Mouse (Mus musculus) 3134 (cell line): ENCODE measurements around the gene Ubqln2.

Experiments
- DNase-seq: peaks from one replicate; pipeline ENCODE4 v3.0.0-alpha.2; 2011; ENCODE audit warnings: low spot score; ENCODE audit not compliant: insufficient read length; ENCODE audit errors: extremely low read depth

The Ubqln2 gene

DNA sequence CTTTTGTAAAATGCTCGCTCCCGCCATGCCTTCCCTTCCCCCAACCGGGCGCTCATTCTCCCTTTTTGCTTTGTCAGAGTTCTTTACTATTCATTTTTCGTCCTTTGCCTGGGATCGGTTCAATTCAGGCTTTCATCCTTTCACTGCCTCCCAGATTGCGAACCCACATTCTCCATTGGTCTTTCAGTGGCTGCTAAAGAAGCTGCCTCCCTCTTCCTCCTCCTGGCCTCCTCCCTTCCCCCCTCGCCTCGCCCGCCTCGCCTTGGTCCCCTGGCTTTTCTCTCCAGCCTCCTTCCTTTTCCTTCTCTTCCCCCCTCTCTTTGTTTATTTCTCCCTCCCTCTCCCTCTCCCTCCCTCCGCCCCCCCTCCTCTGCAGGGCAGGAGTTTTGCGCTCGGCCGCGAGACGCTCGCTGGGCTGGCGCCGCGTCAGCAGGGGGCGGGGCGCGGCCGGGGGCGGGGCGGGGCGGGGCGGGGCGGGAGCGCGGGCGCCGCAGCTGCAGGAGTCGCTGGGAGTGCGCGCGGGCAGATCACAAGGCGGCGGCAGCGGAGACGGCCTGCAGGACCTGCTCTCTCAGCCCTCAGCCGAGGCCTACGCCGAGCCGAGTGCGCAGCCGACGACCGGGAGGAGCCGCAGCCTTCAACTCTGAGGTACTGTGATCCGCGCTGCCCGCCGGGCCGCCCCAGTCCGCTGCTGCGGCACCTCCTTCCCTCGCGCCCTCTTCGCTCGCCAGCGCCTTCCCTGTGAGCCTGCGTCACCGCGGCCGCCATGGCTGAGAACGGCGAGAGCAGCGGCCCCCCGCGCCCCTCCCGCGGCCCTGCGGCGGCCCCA lies at the start of gene Ubqln2:
TSS of gene Ubqln2 (plus strand) at position 540 of the 829 bp plus-strand sequence.
- DNase-seq, result peak; percentile 83

DNA sequence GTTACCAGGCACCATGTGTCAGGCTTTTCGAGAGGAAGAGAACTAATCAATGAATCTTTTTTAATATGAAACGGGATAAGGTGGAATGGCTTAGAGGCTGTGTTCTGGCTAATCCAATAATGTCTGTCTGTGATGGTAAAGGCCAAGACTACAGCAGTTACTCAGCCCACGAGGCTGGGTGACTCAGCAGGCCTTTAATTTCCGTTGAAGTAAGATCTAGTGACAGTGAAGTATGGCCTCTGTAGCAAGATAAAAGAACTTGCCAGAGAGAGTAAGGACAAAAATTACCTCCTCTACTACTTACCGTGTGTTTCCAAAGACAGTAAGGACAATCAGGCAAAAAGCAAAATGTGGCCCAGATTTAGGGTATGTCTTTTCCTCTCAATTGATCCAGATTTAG lies 46.1 kb upstream of the Ubqln2 start:
- DNase-seq, result no peak

DNA sequence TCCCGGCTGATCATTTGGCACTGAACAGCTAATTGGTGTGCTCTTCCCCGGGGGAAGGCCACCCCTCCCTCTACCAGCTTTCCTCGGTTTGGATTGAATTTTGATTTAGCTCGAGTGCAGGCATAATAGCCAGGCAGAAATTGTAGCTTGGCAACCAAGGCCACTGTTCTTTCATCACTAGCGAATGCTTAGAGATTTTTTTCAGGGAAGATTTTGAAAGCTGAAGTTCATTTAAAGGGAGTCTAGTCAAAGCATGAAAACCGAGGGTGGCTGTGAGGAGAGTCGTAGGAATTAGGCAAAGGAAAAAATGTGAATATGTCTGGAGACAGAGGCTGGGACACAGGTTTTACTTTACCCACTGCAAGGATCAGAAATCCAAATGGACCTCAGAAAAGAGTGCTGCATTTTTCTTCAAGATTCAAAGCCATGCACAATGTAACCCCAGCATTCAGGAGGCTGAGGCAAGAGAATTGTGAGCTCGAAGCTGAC lies 21.2 kb upstream of the Ubqln2 start:
- no peak for DNase-seq

DNA sequence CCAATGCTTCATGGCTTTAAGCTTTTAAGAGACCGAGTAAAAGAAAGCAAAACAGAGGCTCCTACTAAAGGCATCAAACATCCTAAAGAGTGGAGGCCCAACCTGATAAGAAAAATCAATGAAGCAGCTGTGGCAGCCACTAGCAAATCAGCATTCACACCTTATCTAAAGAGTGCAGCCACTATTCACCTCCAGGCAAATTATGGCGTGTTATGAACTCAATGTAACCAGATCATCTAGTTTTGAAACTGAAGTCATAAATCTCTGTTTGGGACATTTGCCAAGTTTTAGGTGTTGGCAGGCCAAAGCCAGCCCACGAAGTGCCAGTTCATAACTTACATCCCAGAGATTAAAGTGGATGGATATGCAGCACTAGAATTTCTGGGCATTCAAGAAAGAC lies 5.7 kb upstream of the Ubqln2 start:
- no peak for DNase-seq

DNA sequence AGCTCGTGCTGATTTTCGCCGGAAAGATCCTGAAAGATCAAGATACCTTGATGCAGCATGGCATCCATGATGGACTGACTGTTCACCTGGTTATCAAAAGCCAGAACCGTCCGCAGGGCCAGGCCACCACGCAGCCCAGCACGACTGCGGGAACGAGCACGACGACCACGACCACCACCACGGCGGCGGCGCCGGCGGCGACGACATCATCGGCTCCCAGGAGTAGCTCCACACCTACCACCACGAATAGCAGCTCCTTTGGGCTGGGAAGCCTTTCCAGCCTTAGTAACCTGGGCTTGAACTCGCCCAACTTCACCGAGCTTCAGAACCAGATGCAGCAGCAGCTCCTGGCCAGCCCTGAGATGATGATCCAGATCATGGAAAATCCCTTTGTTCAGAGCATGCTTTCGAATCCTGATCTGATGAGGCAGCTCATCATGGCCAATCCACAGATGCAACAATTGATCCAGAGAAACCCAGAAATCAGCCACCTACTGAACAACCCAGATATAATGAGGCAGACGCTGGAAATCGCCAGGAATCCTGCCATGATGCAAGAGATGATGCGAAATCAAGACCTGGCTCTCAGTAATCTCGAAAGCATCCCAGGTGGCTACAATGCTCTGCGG lies 752 bp downstream of the Ubqln2 start:
- DNase-seq, result peak; percentile 49

DNA sequence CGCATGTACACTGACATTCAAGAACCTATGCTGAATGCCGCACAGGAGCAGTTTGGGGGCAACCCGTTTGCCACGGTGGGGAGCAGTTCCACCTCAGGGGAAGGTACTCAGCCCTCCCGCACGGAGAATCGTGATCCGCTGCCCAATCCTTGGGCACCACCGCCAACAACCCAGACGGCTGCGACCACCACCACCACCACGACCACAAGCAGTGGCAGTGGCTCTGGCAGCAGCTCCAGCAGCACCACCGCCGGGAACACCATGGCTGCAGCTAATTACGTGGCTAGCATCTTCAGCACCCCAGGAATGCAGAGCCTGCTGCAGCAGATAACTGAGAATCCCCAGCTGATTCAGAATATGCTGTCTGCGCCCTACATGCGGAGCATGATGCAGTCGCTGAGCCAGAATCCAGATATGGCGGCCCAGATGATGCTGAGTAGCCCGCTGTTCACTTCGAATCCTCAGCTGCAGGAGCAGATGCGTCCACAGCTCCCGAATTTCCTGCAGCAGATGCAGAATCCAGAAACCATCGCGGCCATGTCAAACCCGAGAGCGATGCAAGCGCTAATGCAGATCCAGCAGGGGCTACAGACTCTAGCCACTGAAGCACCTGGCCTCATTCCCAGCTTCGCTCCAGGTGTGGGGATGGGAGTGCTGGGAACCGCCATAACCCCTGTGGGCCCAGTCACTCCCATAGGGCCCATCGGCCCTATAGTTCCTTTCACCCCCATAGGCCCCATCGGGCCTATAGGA lies 1.4 kb downstream of the Ubqln2 start:
- DNase-seq, result peak; percentile 3

DNA sequence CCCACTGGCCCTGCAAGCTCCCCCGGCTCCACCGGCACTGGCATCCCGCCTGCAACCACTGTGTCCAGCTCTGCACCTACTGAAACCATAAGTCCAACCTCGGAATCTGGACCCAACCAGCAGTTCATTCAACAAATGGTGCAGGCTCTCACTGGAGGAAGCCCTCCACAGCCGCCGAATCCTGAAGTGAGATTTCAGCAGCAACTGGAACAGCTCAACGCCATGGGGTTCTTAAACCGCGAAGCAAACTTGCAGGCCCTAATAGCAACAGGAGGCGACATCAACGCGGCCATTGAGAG lies 2.0 kb downstream of the Ubqln2 start:
- DNase-seq, result peak; percentile 9

DNA sequence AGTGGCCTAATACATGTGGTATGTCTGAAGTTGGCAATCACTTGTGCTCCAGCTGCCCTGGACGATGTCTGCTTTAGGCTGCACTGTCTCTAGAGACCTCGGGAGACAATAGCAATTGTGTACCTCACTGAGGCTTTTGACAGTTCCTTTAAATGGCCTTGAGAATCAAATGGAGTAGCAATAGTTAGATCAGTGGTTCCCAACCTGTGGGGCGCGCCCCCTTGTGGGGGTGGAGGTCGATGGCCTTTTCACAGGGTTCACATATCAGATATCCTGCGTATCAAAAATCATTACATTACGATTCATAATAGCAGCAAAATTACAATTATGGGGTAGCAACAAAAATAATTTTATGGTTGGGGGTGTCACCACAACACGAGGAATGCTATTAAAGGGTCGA lies 7.9 kb downstream of the Ubqln2 start:
- peak; percentile 4 for DNase-seq

DNA sequence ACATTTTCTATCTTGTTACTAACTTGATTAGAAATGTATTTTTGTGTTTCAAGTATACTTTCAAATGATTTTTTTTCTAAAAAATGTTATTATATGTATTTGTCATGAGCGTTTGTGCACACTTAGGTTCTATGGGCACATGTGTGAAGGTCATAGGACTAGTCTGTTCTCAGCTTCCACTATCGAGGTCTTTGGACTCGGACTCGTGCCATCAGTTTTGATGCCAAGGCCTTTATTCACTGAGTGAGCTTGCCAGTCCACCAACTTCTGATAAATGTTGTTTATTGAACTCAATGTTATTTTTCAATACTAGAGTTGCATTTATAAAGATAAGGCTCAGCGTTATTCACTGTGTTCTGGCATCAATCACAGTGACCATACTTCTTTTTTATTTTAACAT lies 17.5 kb downstream of the Ubqln2 start:
- no peak for DNase-seq

DNA sequence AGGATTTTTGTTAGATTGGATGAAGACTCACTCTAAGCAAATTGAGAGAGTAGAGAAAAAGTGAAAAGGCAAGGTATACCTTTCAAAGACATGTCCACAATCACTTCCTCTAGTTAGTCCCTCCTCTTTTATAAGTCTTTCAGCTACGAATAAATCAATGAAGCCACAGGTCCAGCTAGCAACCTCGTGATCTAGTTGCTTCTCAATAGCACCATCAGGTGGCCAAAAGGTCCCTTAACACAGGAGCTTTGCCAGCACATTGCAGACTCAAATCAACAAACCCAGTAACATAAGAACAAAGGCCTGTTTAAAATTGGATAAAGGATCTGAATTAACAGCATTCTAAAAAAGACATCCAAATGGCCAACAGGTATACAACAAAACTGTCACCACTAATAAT lies 30.4 kb downstream of the Ubqln2 start:
- no peak for DNase-seq
